Mouse (Mus musculus) heart, adult 2 months (tissue): ENCODE data around the gene Csk. TPM values are rescaled to one million over a fixed set of nuclear protein-coding genes. Genes with fewer than 3 reads are reported as not detected.

Source experiments
- DNase-seq, 2 experiments: peaks; one replicate each; pipeline ENCODE4 v3.0.0; 2021
- H3K27ac ChIP-seq: fragments of 200-600 bp; 2 replicates; pipeline ENCODE4 v1.8.1; 2022
- H3K27me3 ChIP-seq: fragments of 200-500 bp; 2 replicates; pipeline ENCODE4 v1.6.1; 2012; ENCODE audit warnings: mild to moderate bottlenecking, low read length, inconsistent platforms, mixed read lengths; ENCODE audit not compliant: control insufficient read depth, insufficient read depth
- H3K36me3 ChIP-seq: fragments of 200-500 bp; 2 replicates; pipeline ENCODE4 v1.6.1; 2012; ENCODE audit warnings: low read length, inconsistent platforms; ENCODE audit not compliant: control insufficient read depth, insufficient read depth
- H3K4me1 ChIP-seq: fragments of 200-500 bp; 2 replicates; pipeline ENCODE4 v1.6.1; 2011; ENCODE audit warnings: low read length; ENCODE audit not compliant: control insufficient read depth, insufficient read depth
- H3K4me3 ChIP-seq: fragments of 200-600 bp; 2 replicates; pipeline ENCODE4 v1.8.1; 2022
- H3K79me2 ChIP-seq: fragments of 200-500 bp; replicated peaks from 2 replicates; pipeline ENCODE4 v1.6.1; 2012; ENCODE audit warnings: mild to moderate bottlenecking, inconsistent platforms, low read length, moderate library complexity, mixed read lengths; ENCODE audit not compliant: control insufficient read depth, insufficient read depth
- H3K9ac ChIP-seq: fragments of 200-500 bp; 2 replicates; pipeline ENCODE4 v1.6.1; 2012; ENCODE audit warnings: low read depth, mild to moderate bottlenecking, control low read depth, inconsistent platforms, low read length, mixed read lengths
- CTCF ChIP-seq: fragments of 200-600 bp; IDR thresholded peaks from 2 replicates; pipeline ENCODE4 v1.8.1; 2022; ENCODE audit warnings: antibody characterized with exemption, mild to moderate bottlenecking, moderate library complexity
- EP300 ChIP-seq: fragments of 200-500 bp; IDR thresholded peaks from 2 replicates; pipeline ENCODE4 v1.6.1; 2011; ENCODE audit warnings: low read depth, low read length, control low read depth; ENCODE audit not compliant: insufficient read depth
- POLR2A ChIP-seq: fragments of 200-500 bp; IDR thresholded peaks from 2 replicates; pipeline ENCODE4 v1.6.1; 2011; ENCODE audit warnings: mild to moderate bottlenecking, low read depth, low read length, control low read depth; ENCODE audit not compliant: insufficient read depth
- whole genome bisulfite sequencing: fragments of 180-500 bp; shearing (Covaris S2); methylation state at CpG from one replicate; pipeline ENCODE4 v1.1.7; 2018; 5-methylcytosine and 5-hydroxymethylcytosine counted together
- intact Hi-C: fragments of 180-260 bp; cut with DNase I; formaldehyde crosslinking; loops from one replicate; pipeline ENCODE4 v1.15.1; 2025
- polyA plus RNA-seq: library from polyadenylated mRNA; depleted of rRNA; stranded (reverse); fragments of >200 nt; gene quantifications from 2 replicates; pipeline ENCODE4 v1.2.3, GENCODE M21; 2012
- total RNA-seq, 2 experiments: library from RNA; stranded (reverse); gene quantifications; 2 replicates each; pipeline ENCODE4 v1.2.3; 2021

Gene Csk
- total and polyA plus RNA-seq, 3 experiments = 20.6 to 29.7 (median 23.3) TPM

DNA sequence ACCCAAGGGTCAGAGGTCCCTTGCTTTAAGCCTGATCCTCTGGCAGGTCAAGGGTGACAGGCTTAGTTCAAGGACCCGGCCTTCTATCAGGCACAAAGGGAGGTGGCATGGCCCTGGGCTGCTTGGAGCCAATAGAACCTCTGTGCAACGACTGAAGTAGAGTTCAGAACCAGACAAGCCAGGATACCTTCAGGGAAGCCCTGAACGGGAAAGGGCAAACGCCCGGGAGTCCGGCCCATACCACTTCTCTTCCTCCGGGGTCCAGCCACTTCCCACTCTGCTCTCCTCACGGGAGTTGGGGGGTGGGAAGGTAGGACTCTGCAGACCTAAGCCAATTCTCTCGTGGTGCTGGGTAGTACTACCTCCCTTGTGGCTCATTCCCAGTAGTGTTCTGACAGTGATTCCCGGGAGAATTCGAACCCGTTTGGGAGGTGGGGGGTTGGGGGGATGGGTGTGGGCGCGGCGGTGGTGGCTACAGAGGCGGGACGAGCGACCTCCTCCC, 8.9 kb downstream of the Csk start:
- no peak for DNase-seq
- WGBS = 4% methylated on average over 18 of the region's 18 CpGs
- peaks cover 35% of the 10 kb centered on the region for H3K4me1 ChIP-seq

DNA sequence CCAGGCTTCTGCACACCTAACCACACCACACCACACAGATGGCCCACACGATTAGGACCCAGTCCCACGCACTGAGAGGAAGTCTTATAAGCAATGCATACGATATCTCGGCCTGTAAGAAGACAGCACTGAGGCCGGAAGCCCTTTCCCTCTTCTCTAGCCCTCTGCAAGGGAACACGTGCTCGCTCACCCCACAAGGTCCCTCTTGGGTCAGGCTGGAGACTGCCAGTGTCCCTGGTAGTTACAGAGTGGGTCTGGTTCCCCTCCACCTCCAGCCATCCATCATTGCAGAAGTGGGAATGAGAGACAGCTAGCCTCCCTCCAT, 9.6 kb downstream of the Csk start:
- intact Hi-C loops = no loop called here
- DNase-seq = peak in 1 of 2 experiments; percentile 48
- Histone ChIP-seq H3K4me1 (peaks cover 37% of the 10 kb centered on the region), H3K9ac (peak overlapping the region; percentile 44), H3K27me3 (no peaks in the 10 kb centered on the region), H3K27ac (peak overlapping the region; percentile 95), H3K36me3 (peaks cover 4% of the 10 kb centered on the region; the same call in 1 of the 2 replicates), H3K4me3 (peak overlapping the region; percentile 20; the same call in 1 of the 2 replicates), H3K79me2 (peaks cover 9% of the 10 kb centered on the region)
- WGBS = 34% methylated on average over 7 of the region's 7 CpGs
- TF ChIP-seq EP300 = no peak
- no peak for TF ChIP-seq CTCF
- no peak for TF ChIP-seq POLR2A

More for the DNA sequence above, 8.9 kb downstream of the Csk start:
- Histone ChIP-seq H3K36me3 (peaks cover under 1% of the 10 kb centered on the region; the same call in 1 of the 2 replicates), H3K27me3 (no peaks in the 10 kb centered on the region), H3K9ac (peak overlapping the region; percentile 98), H3K79me2 (peaks cover 9% of the 10 kb centered on the region), H3K4me3 (peak overlapping the region; percentile 95), H3K27ac (peak overlapping the region; percentile 95)
- intact Hi-C loops = no loop called here
- no peak for TF ChIP-seq CTCF
- TF ChIP-seq POLR2A = no peak
- no peak for TF ChIP-seq EP300

DNA sequence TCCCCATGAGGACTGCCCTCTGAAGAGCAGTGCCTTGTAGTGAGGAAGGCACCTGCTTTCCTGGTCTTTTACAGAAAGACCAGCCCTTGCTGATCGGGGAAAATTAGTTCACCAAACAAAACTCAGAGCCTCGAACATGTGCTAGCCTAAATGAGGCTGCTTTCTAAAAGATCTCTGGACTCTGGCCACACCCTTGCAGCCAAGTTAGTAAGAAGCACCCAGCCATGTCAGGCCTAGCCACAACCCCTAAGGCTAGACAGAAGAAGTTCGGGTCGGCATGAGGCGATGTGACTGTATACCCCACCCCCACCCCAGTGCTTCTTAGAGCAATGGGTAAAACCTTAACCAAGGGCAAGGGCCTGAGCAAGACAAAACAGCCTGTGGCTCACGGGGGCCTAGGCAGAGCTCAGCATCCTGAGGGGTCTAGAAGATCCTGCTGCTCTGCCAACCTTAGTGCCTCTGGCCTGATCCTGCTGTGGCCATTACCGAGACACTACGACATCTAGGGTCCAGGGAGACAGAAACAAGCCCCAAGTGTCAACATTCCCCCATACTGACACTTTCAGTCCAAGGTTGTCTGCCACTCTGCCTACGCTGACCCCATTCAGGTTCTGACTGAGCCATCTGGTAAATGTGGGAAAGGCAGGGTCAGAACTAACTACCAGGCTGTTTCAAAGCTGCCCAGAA, 10.1 kb downstream of the Csk start:
- H3K4me1 ChIP-seq = peaks cover 43% of the 10 kb centered on the region
- H3K9ac ChIP-seq = peak overlapping the region; percentile 44
- 64% methylated on average over 9 of the region's 9 CpGs for WGBS

DNA sequence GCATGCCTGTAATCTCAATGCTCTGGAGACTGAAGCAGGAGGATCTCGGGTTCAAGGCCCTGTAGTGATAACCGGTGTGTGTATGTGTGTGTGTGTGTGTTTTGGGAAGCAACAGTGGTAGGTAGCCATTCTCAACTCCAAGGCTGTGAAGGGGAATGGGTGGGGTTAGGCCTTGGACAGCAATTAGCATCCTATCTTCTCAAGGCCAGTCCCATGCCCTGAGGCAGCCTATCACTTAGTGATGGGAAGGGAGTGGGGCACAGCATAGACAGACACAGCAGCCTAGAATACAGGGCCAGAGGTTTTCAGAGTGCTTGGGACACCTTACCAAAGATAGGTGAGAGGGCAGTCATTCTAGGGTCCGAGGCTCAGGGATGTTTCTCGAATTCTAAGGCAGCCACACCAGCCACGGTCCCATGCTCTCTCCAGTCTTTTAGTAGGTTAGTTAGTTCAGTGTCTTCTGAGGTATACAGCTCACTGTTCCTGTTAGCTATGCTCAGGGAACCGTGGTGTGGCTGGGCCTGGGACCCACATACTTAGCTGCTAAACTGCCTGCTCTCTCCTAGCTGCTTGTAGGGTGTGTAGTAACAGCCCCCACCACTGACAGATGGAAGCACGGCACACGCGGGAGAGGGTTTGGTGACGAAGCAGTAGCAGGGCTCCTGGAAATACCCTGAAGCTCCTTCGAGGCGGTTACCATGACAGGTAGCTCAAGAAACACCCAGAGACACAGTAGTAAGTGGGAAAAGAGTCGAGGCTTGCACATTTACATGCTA, 11.5 kb downstream of the Csk start:
- intact Hi-C loops = no loop called here
- Histone ChIP-seq H3K27ac (no peak overlapping the region; the same call in 1 of the 2 replicates), H3K9ac (no peak overlapping the region), H3K36me3 (peaks cover 4% of the 10 kb centered on the region; the same call in 1 of the 2 replicates), H3K79me2 (peaks cover 11% of the 10 kb centered on the region), H3K27me3 (no peaks in the 10 kb centered on the region), H3K4me1 (peaks cover 53% of the 10 kb centered on the region), H3K4me3 (no peak overlapping the region)
- 75% methylated on average over 13 of the region's 13 CpGs for WGBS
- no peak for DNase-seq
- TF ChIP-seq CTCF = no peak

More for the DNA sequence above, 10.1 kb downstream of the Csk start:
- intact Hi-C loops = no loop called here
- peaks cover 11% of the 10 kb centered on the region for H3K79me2 ChIP-seq
- TF ChIP-seq EP300 (no peak), CTCF (no peak), POLR2A (no peak)
- no peak overlapping the region for H3K4me3 ChIP-seq
- H3K36me3 ChIP-seq = peaks cover 4% of the 10 kb centered on the region; the same call in 1 of the 2 replicates
- peak overlapping the region; percentile 33 for H3K27ac ChIP-seq
- DNase-seq = no peak
- H3K27me3 ChIP-seq = no peaks in the 10 kb centered on the region

DNA sequence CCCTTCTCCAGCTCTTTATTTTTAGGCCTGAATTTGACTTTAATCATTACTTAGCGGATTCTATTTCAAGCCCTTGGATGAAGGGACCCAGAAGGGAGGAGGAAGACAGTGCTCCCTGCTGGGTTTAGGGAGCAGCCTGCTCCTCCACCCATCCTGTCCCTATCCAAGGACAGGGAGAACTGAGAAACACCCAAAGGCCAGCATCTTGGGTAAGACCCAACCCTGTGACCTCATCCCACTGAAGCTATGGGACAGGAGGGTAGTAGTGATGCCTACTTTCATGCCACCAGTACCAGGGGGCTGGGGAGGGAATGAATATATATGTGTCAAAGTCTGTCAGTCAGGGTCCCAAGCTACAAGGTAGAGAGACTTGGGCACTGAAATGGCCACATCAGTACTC, 12.4 kb downstream of the Csk start:
- H3K27ac ChIP-seq = peak overlapping the region; percentile 68
- no peak for DNase-seq
- peaks cover 11% of the 10 kb centered on the region for H3K79me2 ChIP-seq
- TF ChIP-seq POLR2A (no peak), EP300 (no peak), CTCF (no peak)
- peaks cover 54% of the 10 kb centered on the region for H3K4me1 ChIP-seq
- intact Hi-C loops = no loop called here
- 33% methylated on average over 1 of the region's 1 CpGs for WGBS
- H3K9ac ChIP-seq = no peak overlapping the region
- no peaks in the 10 kb centered on the region for H3K27me3 ChIP-seq
- no peak overlapping the region for H3K4me3 ChIP-seq
- H3K36me3 ChIP-seq = peaks cover 4% of the 10 kb centered on the region; the same call in 1 of the 2 replicates

DNA sequence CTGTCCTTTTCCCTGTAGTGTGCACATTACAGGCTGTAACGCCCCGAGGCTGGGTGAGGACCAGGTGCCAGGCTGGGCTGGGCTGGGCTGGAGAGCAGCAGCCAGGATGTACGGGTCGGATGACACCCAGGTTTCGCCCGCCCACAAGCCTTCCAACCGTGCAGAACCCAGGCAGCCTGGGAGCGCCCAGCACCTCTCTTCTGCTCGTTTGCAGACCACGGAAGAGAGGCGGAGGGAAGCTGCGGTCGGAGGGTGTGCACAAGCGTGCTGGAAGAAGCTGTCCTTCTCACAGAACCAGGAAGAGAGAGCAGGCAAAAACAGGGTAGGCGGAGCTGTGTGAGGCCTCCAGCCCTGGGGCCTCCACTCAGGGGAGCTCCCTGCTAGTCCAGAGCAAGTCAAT, 13.0 kb downstream of the Csk start:
- peaks cover 52% of the 10 kb centered on the region for H3K4me1 ChIP-seq
- WGBS = 18% methylated on average over 15 of the region's 15 CpGs
- intact Hi-C loops = no loop called here
- peak overlapping the region; percentile 52 for H3K9ac ChIP-seq
- TF ChIP-seq POLR2A (peak; percentile 61; the same call in 1 of the 2 replicates), EP300 (0 out of 2 replicates have a peak, but pooled peaks have one; percentile 54), CTCF (no peak)
- no peaks in the 10 kb centered on the region for H3K27me3 ChIP-seq
- DNase-seq = peak; percentile 73 to 88
- H3K4me3 ChIP-seq = no peak overlapping the region
- peaks cover 13% of the 10 kb centered on the region for H3K79me2 ChIP-seq
- H3K36me3 ChIP-seq = peaks cover 4% of the 10 kb centered on the region; the same call in 1 of the 2 replicates
- H3K27ac ChIP-seq = peak overlapping the region; percentile 68
